Mouse (Mus musculus): ENCODE results near the gene Klhdc9. TPM values are rescaled to one million over a fixed set of nuclear protein-coding genes. Genes with fewer than 3 reads are reported as not detected.

Klhdc9 gene
- under 1 TPM; 0.36 to 0.72 TPM for polyA plus RNA-seq (2017; shearing (Covaris generic))

DNA sequence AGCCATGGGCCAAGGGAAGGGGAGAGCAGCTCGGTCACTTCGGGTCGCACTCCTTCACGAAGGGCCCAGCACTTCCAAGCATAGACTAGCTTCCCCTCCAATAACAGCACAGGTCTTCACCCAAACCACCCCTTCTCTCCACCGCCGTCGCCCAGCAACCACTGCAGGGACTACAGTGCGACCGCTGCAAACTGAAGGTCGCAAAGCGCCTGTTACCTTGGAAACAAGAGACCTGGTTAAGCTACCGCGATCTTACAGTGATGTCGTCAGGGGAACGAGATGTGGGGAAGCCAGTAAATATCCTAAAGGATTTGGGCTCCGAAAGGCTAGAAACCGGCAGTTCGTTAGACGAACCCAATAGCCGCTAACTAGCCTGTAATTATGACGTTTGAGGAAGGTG is at the start of gene Klhdc9:
Klhdc9 (minus strand) TSS at position 143 of the 400 bp plus-strand sequence.
- ATAC-seq: peak; percentile 83

DNA sequence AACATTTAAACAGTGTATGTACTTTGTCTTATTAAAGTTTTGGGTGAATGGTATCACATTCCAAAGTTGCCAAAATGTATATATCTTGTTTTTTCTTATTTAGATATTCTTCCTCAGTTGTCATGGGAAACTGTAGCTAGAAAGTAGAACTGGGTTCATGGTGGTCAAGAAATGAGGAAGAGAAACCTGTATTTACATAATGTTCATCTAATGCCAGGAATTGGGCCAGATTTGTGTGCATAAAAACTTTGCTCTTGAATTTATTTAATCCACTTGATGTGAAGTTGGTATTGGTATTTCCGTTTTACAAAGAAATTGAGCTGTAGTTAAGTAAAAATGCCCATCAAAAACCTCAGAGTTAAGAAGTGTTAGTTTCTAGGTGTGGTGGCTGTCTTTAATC is 49.6 kb upstream of the Klhdc9 start:
- no peak for ATAC-seq

DNA sequence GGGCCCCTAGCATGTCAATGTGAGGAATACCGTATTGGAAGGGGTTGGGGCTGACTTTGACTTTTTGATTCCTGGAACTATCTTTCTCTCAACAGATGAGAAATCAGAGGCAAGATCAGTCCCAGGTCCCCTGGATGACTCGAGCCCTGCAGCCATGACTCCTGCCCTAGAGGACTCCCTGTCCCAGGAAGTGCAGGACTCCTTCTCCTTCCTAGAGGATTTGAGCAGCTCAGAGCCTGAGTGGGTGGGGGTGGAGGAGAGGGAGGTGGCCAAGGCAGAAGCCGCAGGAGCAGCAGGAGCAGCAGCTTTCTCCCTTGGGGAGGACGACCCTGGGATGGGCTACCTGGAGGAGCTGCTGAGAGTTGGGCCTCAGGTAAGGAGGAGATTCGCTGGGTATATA is 46.7 kb upstream of the Klhdc9 start:
- ATAC-seq: no peak

DNA sequence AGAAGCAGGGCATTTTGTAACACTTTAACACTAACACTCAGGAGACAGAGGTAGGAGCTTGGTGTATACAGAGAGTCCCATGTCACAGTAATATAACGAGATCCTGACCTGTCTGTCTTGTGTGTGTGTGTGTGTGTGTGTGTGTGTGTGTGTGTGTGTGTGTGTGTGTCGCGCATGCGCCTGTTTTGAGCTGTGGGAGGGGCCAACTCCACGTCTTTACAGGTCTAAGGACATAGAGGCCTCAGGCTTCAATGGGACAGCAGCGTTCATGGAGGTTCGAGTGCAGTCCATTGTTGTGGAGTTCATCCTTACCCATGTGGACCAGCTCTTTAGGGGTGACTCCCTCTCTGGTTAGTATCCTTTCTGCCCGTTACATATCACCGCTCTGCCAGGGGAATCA is 42.4 kb upstream of the Klhdc9 start:
- no peak for ATAC-seq

DNA sequence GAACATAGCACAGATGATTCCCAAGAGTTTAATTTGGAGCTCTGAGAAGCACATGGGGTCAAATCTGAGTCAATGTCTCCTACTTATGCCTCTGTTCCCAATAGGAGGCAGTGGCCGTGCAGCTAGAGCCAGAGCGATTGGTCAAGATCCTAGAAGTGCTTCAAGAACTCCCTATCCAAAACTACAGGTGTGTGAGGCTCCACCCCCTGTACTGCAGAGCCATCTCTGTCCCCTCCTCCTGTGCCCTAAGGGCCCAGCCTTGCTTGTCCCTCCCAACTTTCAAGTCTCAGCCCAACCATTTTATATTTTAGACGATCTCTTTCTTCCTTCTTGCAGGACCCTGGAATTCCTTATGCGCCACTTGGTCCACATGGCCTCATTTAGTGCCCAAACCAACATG is 41.2 kb upstream of the Klhdc9 start:
- ATAC-seq: no peak

DNA sequence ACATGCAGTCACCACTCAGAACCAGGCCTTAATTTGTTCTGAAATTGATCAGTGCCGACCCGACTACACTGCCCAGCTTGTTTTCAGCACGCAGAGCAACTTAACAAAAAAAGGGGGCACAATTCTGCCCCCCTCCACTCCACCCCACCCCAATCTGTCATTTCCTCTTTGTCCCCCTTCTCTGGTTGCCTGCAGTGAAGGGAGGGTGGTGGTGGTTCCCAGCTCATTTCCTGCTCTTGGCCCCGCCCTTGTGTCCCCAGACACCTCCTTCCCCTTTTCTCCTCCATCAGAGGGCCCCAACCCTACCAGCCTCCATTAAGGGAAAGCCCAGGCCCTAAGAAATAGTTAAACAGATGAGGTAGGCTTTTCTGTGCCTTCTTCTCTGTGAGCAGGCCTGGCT is 29.5 kb upstream of the Klhdc9 start:
- peak; percentile 74 for ATAC-seq

DNA sequence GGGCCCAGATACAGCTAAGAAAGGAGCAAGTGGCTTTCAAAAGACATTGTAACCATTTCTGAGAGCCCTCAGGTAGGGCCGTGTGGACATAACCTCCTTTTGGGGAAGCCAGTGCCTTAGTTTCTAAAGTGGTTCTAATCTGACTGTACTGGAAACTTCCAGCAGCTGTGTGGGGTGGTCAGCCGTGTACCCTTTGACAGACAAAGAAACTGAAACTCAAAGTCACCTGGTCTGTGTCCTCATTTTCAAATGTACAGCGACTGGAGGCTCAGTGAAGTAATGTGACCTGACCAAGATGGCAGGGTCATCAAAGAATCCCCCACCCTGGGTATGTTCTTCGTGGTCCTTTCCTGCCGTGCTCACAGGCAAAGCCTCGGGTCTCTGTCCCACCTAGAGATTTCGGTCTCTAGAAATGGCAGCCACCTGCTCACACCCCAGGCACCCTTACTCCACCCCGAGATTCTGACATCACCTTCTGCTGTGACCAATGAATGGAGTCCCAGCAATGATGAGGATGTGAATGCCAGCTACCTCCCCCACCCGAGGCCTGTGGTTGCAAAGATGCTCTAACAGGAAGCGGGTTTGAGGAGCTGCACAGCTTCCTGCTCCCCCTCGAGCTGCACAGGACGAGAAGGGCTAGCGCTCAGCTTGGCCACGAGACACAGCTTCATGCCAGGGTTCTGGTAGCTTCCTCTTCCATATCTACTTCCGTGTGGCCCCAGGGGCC is 27.9 kb upstream of the Klhdc9 start, which contains the start of gene Arhgap30:
Arhgap30 (plus strand) TSS at position 579 of the 727 bp plus-strand sequence.
- peak; percentile 86 for ATAC-seq

DNA sequence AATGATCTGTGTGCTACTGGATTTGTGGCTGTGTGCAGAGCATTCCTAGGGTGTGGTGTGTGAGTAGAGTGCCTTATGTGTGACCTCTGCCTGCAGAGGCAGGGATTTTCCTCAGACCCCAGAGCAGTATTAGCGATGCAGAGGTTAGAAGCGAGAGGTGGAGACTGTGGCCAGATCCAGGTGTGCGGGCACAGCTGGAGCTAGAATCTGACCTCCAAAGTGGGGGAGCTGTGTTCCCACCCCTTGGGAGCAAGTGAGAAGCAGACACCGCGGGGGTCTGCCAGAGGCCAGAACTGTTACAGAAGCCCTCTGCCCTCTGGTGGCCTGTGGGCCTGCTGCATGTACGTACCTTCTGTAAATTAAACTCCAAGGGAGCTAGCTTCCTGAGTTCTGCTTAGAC is 26.5 kb upstream of the Klhdc9 start:
- no peak for ATAC-seq

DNA sequence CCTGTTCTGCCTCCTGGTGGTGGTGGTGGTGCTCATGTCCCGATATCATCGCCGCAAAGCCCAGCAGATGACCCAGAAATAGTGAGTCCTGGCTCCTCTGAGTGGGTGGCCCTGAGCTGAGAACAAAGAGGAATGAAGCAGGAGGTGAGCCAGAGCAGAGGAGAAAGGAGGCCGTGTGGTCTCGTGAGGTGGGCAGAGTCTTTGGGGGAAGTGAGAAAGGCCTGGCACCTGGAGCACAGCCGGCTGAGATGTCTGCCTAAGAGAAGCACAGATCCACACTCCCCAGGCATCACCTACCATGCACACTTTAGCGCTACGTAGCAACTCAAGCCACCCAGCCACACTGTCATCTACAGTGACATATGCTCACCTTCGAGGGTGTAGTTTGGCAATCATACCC is 24.6 kb upstream of the Klhdc9 start:
- no peak for ATAC-seq

DNA sequence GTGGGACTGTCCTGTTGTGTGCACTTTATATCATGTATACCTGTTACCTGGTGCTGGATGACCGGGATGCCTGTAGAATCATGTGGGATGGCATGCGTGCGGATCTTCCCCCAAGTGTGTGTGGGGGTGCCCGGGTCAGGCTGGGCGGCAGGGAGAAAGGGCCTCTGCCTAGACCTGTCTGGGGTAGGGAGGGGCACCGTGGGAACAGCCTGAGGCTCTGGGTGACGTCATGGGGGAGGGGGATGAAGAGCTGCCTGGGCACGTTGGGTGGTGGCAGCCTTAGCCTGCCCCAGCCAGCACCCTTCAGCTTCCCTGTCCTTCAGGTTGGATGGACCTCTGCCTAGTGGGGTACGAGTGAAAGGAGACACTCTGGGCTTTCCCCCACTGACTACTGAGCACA is 23.8 kb upstream of the Klhdc9 start:
- ATAC-seq: no peak

DNA sequence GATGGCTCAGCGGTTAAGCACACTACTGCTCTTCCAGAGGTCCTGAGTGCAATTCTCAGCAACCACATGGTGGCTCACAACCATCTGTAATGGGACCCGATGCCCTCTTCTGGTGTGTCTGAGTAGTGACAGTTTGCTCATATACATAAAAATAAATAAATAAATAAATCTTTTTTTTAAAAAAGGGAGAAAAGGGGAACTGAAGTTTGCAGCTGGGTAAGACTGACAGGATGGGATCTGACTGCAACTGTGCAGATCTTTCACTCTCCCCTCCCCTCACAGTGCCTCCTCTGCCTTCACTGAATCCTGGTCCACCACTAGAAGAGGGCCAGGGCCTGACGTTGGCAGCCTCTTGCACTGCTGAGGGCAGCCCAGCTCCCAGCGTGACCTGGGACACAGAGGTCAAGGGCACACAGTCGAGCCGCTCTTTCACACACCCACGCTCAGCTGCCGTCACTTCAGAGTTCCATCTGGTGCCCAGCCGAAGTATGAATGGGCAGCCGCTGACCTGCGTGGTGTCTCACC is 21.6 kb upstream of the Klhdc9 start:
- ATAC-seq: no peak

DNA sequence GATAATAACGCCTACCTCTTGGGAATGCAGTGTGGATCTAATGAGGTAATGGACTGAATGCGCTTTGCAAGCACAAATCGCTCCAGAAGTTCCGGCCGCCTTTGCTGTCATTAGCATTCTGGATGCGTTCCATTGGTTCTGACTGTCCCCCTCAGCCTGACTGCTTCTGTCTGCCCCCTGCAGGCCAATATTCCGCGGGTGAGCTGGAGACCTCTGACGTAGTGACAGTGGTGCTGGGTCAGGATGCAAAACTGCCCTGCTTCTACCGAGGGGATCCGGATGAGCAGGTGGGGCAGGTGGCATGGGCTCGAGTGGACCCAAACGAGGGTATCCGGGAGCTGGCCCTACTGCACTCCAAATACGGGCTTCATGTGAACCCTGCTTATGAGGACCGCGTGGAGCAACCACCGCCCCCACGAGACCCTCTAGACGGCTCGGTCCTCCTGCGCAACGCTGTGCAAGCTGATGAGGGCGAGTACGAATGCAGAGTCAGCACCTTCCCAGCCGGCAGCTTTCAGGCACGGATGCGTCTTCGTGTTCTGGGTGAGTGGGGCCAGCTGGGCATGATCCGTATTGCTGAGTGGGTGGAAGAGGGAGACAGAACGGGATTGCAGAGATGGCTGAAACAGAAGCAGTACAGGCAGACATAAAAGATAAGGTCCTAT is 19.5 kb upstream of the Klhdc9 start:
- ATAC-seq: peak; percentile 99

DNA sequence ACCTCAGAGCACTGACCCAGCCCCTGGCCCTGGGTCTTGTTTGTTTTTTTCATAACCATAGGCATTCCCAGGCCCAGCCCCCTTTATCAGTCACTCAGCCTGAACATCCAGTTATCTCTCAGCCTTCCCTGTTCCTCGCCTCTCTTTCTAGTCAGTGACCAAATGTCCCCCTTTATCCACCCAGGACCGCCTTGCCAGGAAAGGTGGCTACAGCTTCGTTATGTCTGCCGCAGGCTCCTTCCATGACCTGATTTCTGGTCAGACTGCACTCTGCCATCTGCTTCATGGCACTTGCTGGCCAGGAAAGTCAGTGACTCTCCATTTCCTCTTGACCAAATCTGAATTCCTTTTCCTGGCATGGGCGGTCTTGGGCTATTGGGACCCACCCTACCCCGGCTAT is 17.7 kb upstream of the Klhdc9 start:
- ATAC-seq: no peak

DNA sequence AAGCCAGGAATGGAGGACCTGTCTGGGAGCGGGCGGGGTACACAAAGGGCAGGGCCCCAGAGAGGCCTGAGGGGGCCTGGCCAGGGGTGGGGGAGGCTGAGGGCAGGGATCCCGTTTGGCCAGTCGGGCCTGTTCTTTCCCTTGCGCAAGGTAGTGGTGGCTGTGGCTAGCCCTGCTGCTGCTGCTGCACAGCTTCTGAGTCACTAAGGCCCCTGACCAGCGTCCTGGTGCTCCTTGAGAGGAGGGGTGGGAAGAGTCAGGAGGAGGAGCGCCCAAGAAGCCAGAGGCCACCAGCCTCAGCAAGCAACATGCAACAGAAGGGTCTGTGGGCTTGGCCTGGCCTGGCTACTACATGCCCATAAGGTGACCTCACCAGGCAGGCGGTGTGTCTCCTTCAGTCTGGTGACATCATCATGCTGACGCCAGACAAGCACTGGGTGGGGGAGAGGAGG is 15.1 kb upstream of the Klhdc9 start:
- ATAC-seq: no peak

DNA sequence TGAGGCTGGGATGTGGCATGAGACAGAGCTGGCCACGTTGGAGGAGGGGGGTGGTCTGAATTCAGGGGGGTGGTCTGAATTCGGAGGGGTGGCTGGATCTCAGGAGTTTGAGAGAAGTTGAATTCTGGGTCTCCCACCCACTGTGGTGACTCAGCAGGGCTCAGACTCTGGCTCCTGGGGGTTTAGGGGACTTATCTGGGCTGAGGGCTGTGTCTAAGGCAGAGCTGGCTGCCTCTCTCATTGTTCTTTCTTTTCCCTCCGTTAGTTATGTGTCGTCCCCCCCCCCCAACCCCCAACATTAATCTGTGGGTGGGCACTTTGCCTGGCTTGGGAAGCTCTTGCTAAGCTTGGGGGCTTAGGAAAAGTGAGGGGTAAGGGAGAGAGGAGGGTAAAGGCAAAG is 13.3 kb upstream of the Klhdc9 start:
- no peak for ATAC-seq

DNA sequence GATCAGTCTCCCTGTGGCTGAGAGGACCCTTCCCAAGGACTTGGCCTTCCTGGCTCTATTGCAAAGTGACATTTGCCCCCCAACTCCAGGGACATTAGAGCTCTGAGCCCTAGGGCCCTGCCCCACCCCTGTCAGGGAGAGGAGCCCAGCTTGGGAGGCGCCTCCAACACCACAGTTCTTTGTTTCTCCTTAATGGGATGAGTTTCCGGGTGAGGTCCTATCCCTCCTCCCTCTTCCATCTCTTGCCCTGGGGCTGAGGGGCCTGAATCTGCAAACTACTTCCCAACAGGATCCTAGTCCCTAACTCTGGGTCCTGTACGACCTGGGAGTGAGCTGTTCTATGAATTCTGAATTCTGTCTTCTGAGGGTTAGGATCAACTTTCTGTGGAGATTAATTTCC is 12.3 kb upstream of the Klhdc9 start:
- ATAC-seq: no peak

DNA sequence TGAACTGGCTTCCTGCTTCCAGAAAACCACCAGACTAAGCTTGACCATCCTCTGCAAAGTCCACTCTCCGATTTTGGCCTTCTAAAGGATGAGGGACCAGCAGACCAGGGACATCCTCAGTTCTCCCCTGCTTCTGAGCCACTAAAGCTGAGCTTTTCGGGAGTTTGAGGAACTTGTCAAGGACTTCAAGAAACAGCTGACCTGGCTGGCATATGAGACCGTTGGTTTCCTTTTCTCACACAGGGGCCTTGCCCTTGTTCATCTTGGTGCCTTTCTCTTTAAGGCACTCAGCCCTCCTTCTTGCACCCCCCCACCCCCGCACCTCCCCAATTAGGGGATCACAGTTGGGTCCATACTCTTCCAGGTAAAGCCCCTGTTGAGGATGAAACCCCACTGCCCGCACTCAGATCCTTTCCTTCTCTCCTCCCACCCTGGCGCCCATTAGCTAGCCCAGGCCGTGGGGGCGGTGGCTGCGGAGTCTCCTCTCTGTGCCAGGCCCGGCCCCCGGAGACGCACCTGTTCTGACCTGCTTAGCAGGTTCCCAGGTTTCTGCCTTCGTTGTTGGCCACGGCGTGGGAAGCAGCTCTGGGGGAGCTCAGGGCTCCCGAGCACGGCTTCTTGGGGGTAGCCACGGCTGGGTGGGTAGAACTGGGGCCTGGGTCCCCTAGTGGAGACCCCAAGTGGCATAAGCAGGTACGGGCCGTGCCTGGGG is 9.4 kb upstream of the Klhdc9 start, which contains the start of gene Nectin4:
Nectin4 (plus strand) TSS at position 255 of the 712 bp plus-strand sequence.
- ATAC-seq: no peak

DNA sequence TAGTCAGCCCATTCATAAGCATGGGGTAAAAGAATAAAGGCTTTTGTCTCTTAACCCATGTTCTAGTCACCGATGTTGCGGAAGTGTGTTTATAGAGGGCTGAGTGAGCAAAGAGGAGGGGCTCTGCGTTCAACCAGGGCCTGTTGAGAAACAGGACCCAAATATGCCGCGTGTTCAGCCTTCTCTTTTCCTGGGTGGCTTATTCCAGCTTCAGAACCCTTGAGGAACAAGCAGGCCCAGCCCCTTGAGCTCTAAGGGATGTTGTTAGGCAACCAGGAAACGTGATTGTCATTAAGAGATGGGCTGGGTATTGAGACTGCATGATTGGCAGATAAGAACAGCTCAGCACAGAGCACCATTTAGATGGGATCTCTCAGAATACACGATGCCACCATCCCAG is 5.3 kb upstream of the Klhdc9 start:
- ATAC-seq: no peak

DNA sequence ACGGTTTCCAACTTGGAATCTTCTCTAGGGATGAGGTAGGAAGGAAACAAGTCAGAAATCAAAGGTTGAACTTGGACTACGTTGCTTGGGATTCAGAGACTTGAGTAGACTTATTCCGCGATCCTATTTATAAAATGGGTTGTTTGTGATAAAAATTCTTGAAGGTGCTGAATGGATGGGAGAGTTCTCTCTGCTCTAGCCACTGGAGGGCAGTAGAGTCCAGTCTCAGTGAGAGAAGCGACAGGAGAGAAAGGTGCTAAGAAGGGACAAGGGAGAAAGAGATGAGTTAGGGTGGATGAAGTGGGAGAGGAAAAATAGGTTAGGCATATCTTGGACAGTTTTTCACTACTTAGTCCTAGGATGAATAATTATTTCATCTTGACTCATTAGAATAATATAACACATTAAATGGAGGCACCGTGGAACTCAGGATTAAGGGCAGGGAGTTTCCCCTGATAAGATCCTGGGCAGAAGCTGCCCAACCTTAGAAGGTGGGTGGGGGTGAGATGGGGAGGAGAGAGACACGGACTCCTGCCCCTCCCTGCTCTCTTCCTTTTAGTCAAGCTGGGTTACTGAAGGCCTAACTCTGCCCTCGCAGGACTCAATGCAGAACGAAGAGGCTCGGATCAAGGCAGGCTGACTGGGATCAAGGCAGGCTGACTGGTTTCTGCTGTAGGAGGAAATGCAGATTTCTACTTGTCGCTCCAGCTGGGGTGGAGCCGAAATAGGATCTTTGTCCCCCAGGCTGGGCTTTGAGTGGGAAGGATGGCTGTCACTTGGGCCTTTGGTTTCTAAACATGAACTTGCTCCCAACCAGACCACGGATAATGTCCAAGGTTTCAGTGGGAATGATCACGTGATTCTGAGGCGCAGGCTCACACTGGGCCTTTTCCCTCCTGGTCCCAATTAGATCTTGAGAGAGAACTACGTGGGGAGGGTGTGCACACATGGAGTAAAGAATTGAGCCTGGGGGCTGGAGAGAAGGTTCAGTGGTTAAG is 807 bp upstream of the Klhdc9 start:
- ATAC-seq: peak; percentile 73

DNA sequence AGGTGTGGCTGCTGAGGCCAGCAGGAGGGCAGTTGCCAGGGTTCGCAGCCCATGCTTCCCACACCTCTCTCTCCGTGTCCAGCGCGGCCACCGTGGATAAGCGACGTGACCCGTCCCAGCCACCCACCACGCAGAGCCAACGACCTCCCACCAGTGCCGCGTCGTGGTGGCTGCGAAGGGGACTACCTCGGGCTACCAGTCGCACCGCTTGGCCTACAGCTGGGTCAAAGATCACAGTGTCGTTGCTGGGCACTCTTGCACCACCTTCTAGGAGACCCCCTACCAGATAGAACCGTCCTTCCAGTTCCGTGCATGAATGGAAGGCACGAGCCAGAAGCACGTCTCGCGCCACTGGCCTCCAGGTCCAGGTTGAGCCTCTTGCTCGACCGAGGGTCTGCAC is 345 bp downstream of the Klhdc9 start:
- no peak for ATAC-seq

DNA sequence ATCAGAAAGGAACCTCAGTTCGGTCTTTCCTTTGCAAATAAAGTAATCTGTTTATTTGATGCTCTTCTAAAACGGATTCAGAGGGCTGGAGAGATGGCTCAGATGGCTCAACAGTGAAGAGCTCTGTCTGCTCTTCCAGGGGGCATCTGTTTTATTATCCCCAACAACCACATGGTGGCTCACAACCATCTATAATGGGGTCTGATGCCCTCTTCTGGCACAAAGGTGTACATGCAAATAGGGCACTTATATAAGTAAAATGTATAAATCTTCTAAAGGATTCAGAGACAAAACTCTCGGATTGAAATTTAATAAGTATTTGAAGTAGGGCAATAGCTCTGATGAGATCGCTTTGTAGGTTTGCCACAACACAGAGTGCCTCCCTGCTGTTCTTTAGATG is 2.2 kb downstream of the Klhdc9 start:
- peak; percentile 48 for ATAC-seq

DNA sequence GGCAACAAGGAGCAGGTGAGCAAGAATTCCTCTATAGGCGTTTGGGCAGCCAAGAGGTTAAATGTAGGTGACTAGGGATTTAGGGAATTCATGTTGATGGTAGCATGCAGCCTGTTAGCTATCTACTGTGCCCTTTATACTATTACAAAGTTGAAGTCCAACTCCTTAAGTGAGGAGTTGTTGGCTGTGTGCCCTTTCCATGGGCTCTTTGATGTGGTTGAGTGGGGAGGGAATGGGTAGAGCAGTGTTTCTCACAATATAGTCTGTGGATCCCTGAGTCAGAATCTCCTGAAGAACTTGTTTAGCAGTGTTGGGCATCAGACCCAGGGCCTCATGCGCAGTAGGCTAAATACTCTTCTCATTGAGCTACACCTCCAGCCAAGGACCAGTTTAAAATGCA is 3.8 kb downstream of the Klhdc9 start:
- no peak for ATAC-seq

Measured in CD4-positive, CD25-positive, alpha-beta regulatory T cell, adult 4 months (primary cell).